Mouse (Mus musculus) testis, adult 2 months (tissue): ENCODE data around the gene Tnr. TPM values are rescaled to one million over a fixed set of nuclear protein-coding genes. Genes with fewer than 3 reads are reported as not detected.

ENCODE experiments used
- H3K27ac ChIP-seq: fragments of 200-500 bp; 2 replicates; pipeline ENCODE4 v1.5.1; 2012; ENCODE audit warnings: low read depth, low read length; ENCODE audit not compliant: control insufficient read depth, insufficient read depth
- H3K27me3 ChIP-seq: fragments of 200-500 bp; 2 replicates; pipeline ENCODE4 v1.6.1; 2012; ENCODE audit warnings: mild to moderate bottlenecking, low read length, moderate library complexity; ENCODE audit not compliant: control insufficient read depth, insufficient read depth
- H3K36me3 ChIP-seq: fragments of 200-500 bp; 2 replicates; pipeline ENCODE4 v1.6.1; 2012; ENCODE audit warnings: mild to moderate bottlenecking, low read length; ENCODE audit not compliant: control insufficient read depth, insufficient read depth
- H3K4me1 ChIP-seq: fragments of 200-500 bp; 2 replicates; pipeline ENCODE4 v1.6.1; 2012; ENCODE audit warnings: low read length; ENCODE audit not compliant: control insufficient read depth, insufficient read depth
- H3K4me3 ChIP-seq: fragments of 200-500 bp; 2 replicates; pipeline ENCODE4 v1.5.1; 2012; ENCODE audit warnings: low read depth, mild to moderate bottlenecking, low read length, moderate library complexity, mixed read lengths; ENCODE audit not compliant: control insufficient read depth
- CTCF ChIP-seq: fragments of 200-500 bp; IDR thresholded peaks from 2 replicates; pipeline ENCODE4 v1.5.1; 2012; ENCODE audit warnings: low read depth, mild to moderate bottlenecking, inconsistent platforms, low read length, moderate library complexity; ENCODE audit not compliant: control insufficient read depth, insufficient read depth, insufficient replicate concordance
- POLR2A ChIP-seq: fragments of 200-500 bp; IDR thresholded peaks from 2 replicates; pipeline ENCODE4 v1.6.1; 2012; ENCODE audit warnings: low read depth, mild to moderate bottlenecking, inconsistent platforms, low read length, moderate library complexity; ENCODE audit not compliant: control insufficient read depth
- polyA plus RNA-seq: library from polyadenylated mRNA; depleted of rRNA; stranded (reverse); fragments of >200 nt; gene quantifications from 2 replicates; pipeline ENCODE4 v1.2.3, GENCODE M21; 2012

The Tnr gene
- polyA plus RNA-seq, 1 experiment, result 0.05 TPM

DNA sequence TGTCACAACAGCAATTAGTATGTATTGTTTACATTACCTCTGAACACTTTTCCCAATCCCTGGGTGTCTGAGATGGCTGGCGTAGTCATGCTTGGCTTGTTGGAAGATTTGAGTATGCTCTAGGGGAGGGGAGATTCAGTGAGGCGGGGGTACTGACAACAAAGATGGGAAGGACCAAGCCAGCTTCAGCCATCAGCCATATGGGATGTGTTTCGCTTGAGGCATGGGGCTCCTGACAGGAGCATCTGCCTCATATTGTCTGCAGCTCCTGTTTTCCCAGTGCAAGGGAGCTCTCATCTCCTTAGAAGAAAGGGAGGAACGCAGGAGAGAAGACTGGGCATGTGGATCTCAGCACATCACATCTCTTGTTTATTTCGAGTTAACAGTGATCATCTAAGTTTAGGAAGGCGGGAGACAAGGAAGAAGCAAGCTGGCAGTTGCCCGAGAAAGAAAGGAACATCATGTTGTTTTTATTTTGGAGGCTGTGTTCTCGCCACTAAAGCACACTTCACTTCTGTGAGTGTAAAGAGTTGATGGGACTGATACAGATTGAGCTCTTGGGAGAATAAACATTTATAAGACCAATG lies 56.9 kb downstream of the Tnr start:
- Histone ChIP-seq H3K4me3 (no peak overlapping the region), H3K27me3 (no peaks in the 10 kb centered on the region), H3K4me1 (no peaks in the 10 kb centered on the region; the same call in 1 of the 2 replicates), H3K27ac (no peak overlapping the region), H3K36me3 (no peaks in the 10 kb centered on the region)
- TF ChIP-seq POLR2A (no peak), CTCF (no peak)

DNA sequence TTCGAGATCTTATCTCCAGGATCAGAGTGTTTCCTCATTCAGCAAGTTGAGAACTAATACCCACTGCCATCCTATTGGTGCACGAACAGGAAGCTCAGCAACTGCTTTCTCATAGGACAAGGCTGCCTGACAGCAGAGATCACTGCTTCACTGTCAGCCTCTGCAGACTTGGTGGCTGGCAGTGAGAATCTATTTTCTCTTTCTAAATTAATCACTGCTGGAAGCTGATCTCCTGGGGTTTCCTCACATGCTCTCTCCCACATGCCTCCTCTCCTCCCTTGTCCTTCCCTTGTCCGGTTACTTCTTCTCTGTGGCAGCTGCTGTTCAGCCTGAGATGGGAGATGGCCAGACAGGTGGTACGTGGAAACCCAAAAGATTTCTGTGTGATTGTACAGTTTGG lies 60.3 kb downstream of the Tnr start:
- H3K27me3 ChIP-seq, result no peaks in the 10 kb centered on the region
- H3K4me3 ChIP-seq, result no peak overlapping the region
- H3K27ac ChIP-seq, result no peak overlapping the region
- H3K4me1 ChIP-seq, result no peaks in the 10 kb centered on the region; the same call in 1 of the 2 replicates
- TF ChIP-seq POLR2A (no peak), CTCF (no peak)
- no peaks in the 10 kb centered on the region for H3K36me3 ChIP-seq

DNA sequence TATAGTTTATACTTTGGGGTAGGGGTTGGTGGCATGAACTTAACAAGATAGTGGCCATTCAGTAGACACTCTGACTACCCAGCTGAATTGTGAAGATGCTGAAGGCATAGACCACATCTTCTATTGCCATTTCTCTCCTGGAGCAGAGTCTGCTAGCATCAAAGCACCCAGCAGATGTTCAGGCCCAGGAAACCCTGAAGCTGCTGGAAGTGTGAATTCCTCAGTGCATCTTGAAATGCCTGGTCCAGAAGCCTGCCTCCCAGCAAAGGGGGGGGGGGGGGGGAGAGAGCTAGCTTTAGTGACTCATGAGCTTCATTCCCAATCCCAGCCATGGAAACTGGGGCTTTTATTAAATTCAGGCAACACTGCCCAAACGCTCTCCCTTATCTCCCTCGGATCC lies 65.2 kb downstream of the Tnr start:
- H3K36me3 ChIP-seq, result no peaks in the 10 kb centered on the region
- H3K27me3 ChIP-seq, result no peaks in the 10 kb centered on the region
- no peak overlapping the region for H3K27ac ChIP-seq
- TF ChIP-seq CTCF (no peak), POLR2A (no peak)
- no peak overlapping the region for H3K4me3 ChIP-seq
- H3K4me1 ChIP-seq, result no peaks in the 10 kb centered on the region; the same call in 1 of the 2 replicates

DNA sequence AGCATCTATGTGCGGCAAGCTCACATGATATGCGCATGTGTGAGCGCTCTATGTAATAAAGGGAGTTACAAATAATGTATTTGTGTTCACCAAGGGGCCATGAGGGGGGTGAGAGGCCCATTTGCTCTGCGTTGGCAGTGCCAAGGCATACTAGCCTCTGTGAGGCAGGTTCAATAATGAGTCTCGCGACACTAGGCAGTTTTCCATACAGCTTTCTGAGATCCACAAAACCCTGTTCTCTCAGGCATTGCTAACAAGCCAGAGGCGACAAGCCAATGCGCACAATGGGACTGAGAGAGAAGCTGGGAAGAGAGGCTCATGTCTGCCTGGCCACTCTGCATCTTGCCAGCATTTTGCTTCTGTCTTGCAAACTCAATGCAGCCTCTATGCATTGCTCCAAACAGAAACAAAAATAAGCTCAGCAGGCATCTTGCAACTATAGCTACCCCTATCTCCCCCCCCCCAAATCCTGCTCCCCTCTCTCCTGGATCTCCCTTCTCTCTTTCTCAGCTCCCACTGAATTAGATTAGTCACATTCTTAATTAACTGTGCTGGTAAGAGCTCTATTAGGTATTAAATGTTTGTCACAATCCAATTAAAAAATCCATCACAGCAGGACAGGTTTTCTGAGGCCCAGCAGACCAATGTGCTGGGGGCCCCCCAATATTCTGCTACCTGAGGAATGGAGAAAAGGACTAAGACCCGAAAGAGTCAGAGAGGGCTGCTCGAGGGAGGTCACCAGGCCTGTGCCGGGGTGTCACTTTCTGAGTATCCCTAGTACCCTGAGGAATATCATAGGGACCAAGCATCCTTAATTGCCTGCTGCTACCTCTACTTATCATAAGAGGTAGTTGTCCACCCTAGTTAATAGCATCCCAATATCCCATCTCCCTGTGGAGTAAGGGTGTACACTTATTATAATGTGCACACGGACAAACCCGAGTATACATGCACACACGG lies 70.8 kb downstream of the Tnr start:
- Histone ChIP-seq H3K4me3 (no peak overlapping the region), H3K27ac (no peak overlapping the region), H3K4me1 (no peaks in the 10 kb centered on the region), H3K36me3 (no peaks in the 10 kb centered on the region), H3K27me3 (no peaks in the 10 kb centered on the region)
- no peak for TF ChIP-seq CTCF
- no peak for TF ChIP-seq POLR2A

DNA sequence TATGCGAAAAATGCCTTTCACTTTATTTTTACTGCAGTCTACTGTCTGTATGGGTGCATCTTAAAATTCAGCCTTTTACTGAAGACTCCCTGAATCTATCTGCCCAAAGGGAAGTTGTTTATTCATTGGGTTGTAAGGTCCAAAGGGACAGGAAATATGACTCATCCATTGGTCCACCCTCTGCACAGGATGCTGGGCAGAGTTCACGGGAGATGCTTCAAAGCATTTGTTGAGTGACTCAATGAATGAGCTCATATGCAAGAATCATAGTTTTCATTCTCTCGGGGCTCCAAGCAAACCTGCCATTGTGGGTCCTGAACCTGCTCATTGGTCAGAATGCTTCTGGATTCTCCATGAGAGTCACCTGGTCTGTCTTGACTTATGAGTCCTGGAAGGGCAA lies 72.2 kb downstream of the Tnr start:
- Histone ChIP-seq H3K4me1 (no peaks in the 10 kb centered on the region), H3K4me3 (no peak overlapping the region), H3K27me3 (no peaks in the 10 kb centered on the region), H3K27ac (no peak overlapping the region), H3K36me3 (no peaks in the 10 kb centered on the region)
- no peak for TF ChIP-seq POLR2A
- TF ChIP-seq CTCF, result no peak

DNA sequence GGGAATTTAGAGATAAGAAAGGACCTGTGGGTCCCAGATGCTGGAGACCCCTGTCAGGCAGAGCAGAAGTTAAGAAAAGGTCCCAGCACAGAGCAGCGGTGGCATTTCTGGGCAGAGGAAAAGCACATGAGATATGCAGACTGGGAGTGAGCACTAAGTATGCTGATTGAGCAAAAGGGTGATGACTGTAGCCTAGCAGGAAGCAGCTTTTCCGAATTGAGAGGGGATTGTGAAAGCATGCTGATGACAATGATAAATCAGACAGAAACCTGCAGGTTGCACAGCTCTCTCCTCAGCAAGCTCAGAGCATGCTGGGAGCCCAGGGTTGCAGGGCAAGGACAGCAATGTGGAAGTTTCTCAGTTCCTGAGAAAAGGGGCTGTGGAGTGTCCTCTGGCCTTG lies 73.1 kb downstream of the Tnr start:
- no peaks in the 10 kb centered on the region for H3K27me3 ChIP-seq
- H3K36me3 ChIP-seq, result no peaks in the 10 kb centered on the region
- no peaks in the 10 kb centered on the region for H3K4me1 ChIP-seq
- no peak for TF ChIP-seq POLR2A
- no peak for TF ChIP-seq CTCF
- H3K27ac ChIP-seq, result no peak overlapping the region
- H3K4me3 ChIP-seq, result no peak overlapping the region

DNA sequence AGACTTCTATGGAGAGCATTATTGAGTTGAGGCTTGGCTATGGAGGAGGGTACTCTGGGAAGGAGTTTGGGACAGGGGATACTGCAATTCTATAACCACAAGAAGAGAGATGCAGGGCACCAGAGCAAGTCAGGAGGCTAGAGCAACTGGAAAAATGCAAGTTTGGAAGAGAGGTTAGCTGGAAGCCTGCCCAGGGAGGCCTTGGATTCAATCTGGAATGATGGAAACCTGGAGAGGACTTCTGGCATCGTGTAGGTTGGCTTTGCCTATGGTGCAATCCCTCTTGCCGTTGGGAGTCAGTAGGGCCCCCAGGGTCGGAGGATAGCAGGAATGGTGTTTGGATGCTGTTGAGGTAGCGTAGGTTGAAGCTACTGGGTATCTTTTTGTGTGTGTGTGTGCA lies 90.0 kb downstream of the Tnr start:
- H3K4me1 ChIP-seq, result no peaks in the 10 kb centered on the region
- H3K27me3 ChIP-seq, result no peaks in the 10 kb centered on the region
- TF ChIP-seq CTCF (no peak), POLR2A (no peak)
- H3K4me3 ChIP-seq, result no peak overlapping the region
- no peak overlapping the region for H3K27ac ChIP-seq
- H3K36me3 ChIP-seq, result no peaks in the 10 kb centered on the region
